Comparison of ENCODE assay signal across 17 mouse cellular contexts in genomic region chr5:116007723-116008122, GRCm38 (mm10). TPM values are rescaled to one million over a fixed set of nuclear protein-coding genes. Genes with fewer than 3 reads are reported as not detected.
DNase-seq lines count a peak whose midpoint lies in the region; ATAC-seq and TF ChIP-seq lines count a peak whose summit lies in the region.
"Had no signal": no experiment of that assay in that cellular context is flagged by ENCODE, and none has a peak within 500 bp of the region (broad histone marks: within the 10 kb centered on the region; RNA-seq: fewer than 3 reads in every experiment).

No protein-coding gene starts in this region.

- peak; percentile 36; the same call in 1 of the 2 replicates for TF ChIP-seq EP300 in lung, postnatal 0 days (IDR thresholded peaks at IDR 0.05)

- 59% methylated on average over 13 of the region's 13 CpGs for WGBS in lung, postnatal 0 days

- peak overlapping the region; percentile 65; the same call in 1 of the 2 replicates for H3K27ac ChIP-seq in ES-E14 (ENCODE audit: insufficient read depth, low read depth, low read length, poor library complexity, severe bottlenecking)
- H3K27ac ChIP-seq in lung, postnatal 0 days (ENCODE audit: low read length), result peak overlapping the region; percentile 91
- H3K27ac ChIP-seq: heart, adult 2 months; midbrain, embryonic 13.5 days had no signal

- intact Hi-C loops in heart, postnatal 14 days (cut with DNase I), result loop anchor here (5.0 to 10.0 kb wide), 2 partner anchors 80 to 213 kb away; no protein-coding TSS in a partner anchor

- DNase-seq in heart, adult 11 months, result peak; percentile 83
- DNase-seq in heart, postnatal 14 days, result no peak
- peak; percentile 52 for DNase-seq in ES-E14 (ENCODE audit: low read depth, low spot score)
- peak; percentile 44 for DNase-seq in kidney, adult 9 months
- DNase-seq in lung, postnatal 0 days (ENCODE audit: low spot score), result peak; percentile 88
- DNase-seq in urinary bladder, adult 2 months (ENCODE audit: low spot score), result no peak
- no peak for DNase-seq in urinary bladder, postnatal 4 days (ENCODE audit: low spot score in 2 of 2)
- no peak for DNase-seq in frontal cortex, postnatal 14 days (ENCODE audit: low spot score in 2 of 2)
- DNase-seq: adrenal gland, postnatal 36 days; cerebellum, postnatal 25 days; heart, adult 2 months; heart, postnatal 10 days; layer of hippocampus, adult 9-11 months; left cerebral cortex, postnatal 4 days; lung, embryonic 14.5 days had no signal

- no peaks in the 10 kb centered on the region for H3K9me3 ChIP-seq in ES-E14 (ENCODE audit: control insufficient read depth, insufficient read depth, low read depth, low read length)
- H3K9me3 ChIP-seq in lung, postnatal 0 days (ENCODE audit: low read length), result no peaks in the 10 kb centered on the region
- H3K9me3 ChIP-seq: midbrain, embryonic 13.5 days had no signal

- H3K4me2 ChIP-seq in lung, postnatal 0 days (replicated peaks; ENCODE audit: low read depth, low read length), result no peak overlapping the region
- H3K4me2 ChIP-seq: lung, embryonic 14.5 days; midbrain, embryonic 13.5 days had no signal

- no peak for TF ChIP-seq CTCF in lung, postnatal 0 days (IDR thresholded peaks at IDR 0.05)

- no peak overlapping the region; a peak in 1 of 4 replicates for H3K4me3 ChIP-seq in ES-E14 (ENCODE audit: insufficient read depth in 1 of 2, low read depth in 1 of 2, low read length in 2 of 2, poor library complexity in 1 of 2, severe bottlenecking in 1 of 2)
- no peak overlapping the region for H3K4me3 ChIP-seq in lung, postnatal 0 days (ENCODE audit: low read depth, low read length)
- H3K4me3 ChIP-seq: heart, adult 2 months; midbrain, embryonic 13.5 days had no signal

- peak overlapping the region; percentile 51; the same call in 1 of the 2 replicates for H3K9ac ChIP-seq in ES-E14 (ENCODE audit: insufficient read depth, low read depth, low read length, poor library complexity, severe bottlenecking)
- no peak overlapping the region for H3K9ac ChIP-seq in lung, postnatal 0 days (replicated peaks; ENCODE audit: low read depth)
- H3K9ac ChIP-seq: lung, embryonic 14.5 days; midbrain, embryonic 13.5 days had no signal

- H3K36me3 ChIP-seq in ES-E14 (ENCODE audit: control insufficient read depth, insufficient read depth, low read length, poor library complexity, severe bottlenecking), result no peaks in the 10 kb centered on the region; the same call in 1 of the 2 replicates
- no peaks in the 10 kb centered on the region for H3K36me3 ChIP-seq in lung, postnatal 0 days (ENCODE audit: insufficient read depth, low read length)

- peak; percentile 63 for ATAC-seq in lung, postnatal 0 days
- ATAC-seq: hindbrain, embryonic 16.5 days; midbrain, embryonic 13.5 days had no signal

- H3K4me1 ChIP-seq in ES-E14 (ENCODE audit: control insufficient read depth in 2 of 2, insufficient read depth in 2 of 2, low read length in 2 of 2, poor library complexity in 1 of 2), result peaks cover 2 to 23% of the 10 kb centered on the region in 2 experiments; a peak in 2 of 4 replicates
- peaks cover 3% of the 10 kb centered on the region; the same call in 1 of the 2 replicates for H3K4me1 ChIP-seq in lung, postnatal 0 days (ENCODE audit: insufficient read depth, low read depth, low read length)
- H3K4me1 ChIP-seq: midbrain, embryonic 13.5 days had no signal

- in situ Hi-C loops in ES-E14 (cut with MboI; ENCODE audit: low sequenced_read_pairs in 2 of 2, unreplicated experiment in 2 of 2), result no loop called here

- H3K27me3 ChIP-seq in lung, postnatal 0 days (replicated peaks; ENCODE audit: insufficient read depth, low read length), result no peaks in the 10 kb centered on the region
- H3K27me3 ChIP-seq: midbrain, embryonic 13.5 days had no signal

TF ChIP-seq in ES-E14, 5 proteins besides CTCF, POLR2A, EP300 and RAD21:
- TF ChIP-seq ZNF384 (IDR thresholded peaks at IDR 0.05; ENCODE audit: low read depth, low read length), result no peak
- no peak for TF ChIP-seq CHD2 (IDR thresholded peaks at IDR 0.05; ENCODE audit: low read depth, low read length)
- TF ChIP-seq ZC3H11A (IDR thresholded peaks at IDR 0.05; ENCODE audit: borderline replicate concordance, low read depth, low read length), result no peak
- no peak for TF ChIP-seq HCFC1 (IDR thresholded peaks at IDR 0.05; ENCODE audit: borderline replicate concordance, insufficient read depth, low read length)
- no peak for TF ChIP-seq MAFK (IDR thresholded peaks at IDR 0.05; ENCODE audit: insufficient read depth, low read depth, low read length)

RNA-seq across cellular contexts. Expression of gene Prkab1, which starts 16.6 kb away (rescaled TPM):
- total RNA-seq in heart, postnatal 14 days (2021), result 10 to 100 TPM; 49.4 to 59.4 TPM
- 21.2 and 22.8 TPM in 2 replicates for total RNA-seq in ES-E14 (2012; rRNA removed)
- polyA plus RNA-seq in lung, postnatal 0 days (2015; fragmentation: Nextera tagmentation; extraction: Ambion mirVana), result 75.1 and 80.6 TPM in 2 replicates
- 104 and 109 TPM in 2 replicates for polyA plus RNA-seq in urinary bladder, adult 2 months (2012; rRNA removed)

Comparison
In these comparisons a context has a peak if more than half of its experiments do, and no peak if none do; other contexts are left out.
1. DNase-seq: peak in heart, adult 11 months (single experiment), ES-E14 (single experiment), kidney, adult 9 months (single experiment) and lung, postnatal 0 days (single experiment); none in heart, postnatal 14 days (0 of 2), urinary bladder, adult 2 months (single experiment), urinary bladder, postnatal 4 days (0 of 2) and frontal cortex, postnatal 14 days (0 of 2).